Mouse (Mus musculus): ENCODE data around the gene Grn.

Grn gene

GRCm38 (mm10) chr11:102425555-102426316 lies 4.4 kb upstream of the Grn start:
- DNase-seq, result no peak

- DNase-seq, result no peak
Observed at GRCm38 (mm10) chr11:102428981-102429540, 1.1 kb upstream of the Grn start.

GRCm38 (mm10) chr11:102429551-102429950 lies 564 bp upstream of the Grn start:
- no peak for DNase-seq

GRCm38 (mm10) chr11:102431018-102431645 lies 1.0 kb downstream of the Grn start:
- peak; percentile 87 to 92 for DNase-seq

GRCm38 (mm10) chr11:102431728-102432114 lies 1.6 kb downstream of the Grn start:
- DNase-seq, result no peak

GRCm38 (mm10) chr11:102432115-102432843 lies 2.2 kb downstream of the Grn start:
- DNase-seq, result peak in 1 of 2 experiments; percentile 42

GRCm38 (mm10) chr11:102432896-102433295 lies 2.8 kb downstream of the Grn start:
- DNase-seq, result peak; percentile 32 to 83

- no peak for DNase-seq
Observed at GRCm38 (mm10) chr11:102433866-102434265, 3.8 kb downstream of the Grn start.

GRCm38 (mm10) chr11:102434406-102434805 lies 4.3 kb downstream of the Grn start:
- peak; percentile 86 to 93 for DNase-seq

GRCm38 (mm10) chr11:102434816-102435705 lies 4.9 kb downstream of the Grn start:
- DNase-seq, result peak in 1 of 2 experiments; percentile 44

- DNase-seq, result peak; percentile 64 to 84
Observed at GRCm38 (mm10) chr11:102435754-102436470, 5.8 kb downstream of the Grn start.

- no peak for DNase-seq
Observed at GRCm38 (mm10) chr11:102436471-102436790, 6.3 kb downstream of the Grn start.

- peak; percentile 72 to 85 for DNase-seq
Observed at GRCm38 (mm10) chr11:102437120-102438061, 7.3 kb downstream of the Grn start.

GRCm38 (mm10) chr11:102438212-102439092 lies 8.3 kb downstream of the Grn start:
- peak; percentile 84 to 89 for DNase-seq

GRCm38 (mm10) chr11:102439093-102440082 lies 9.3 kb downstream of the Grn start:
- no peak for DNase-seq

- no peak for DNase-seq
Observed at GRCm38 (mm10) chr11:102440255-102440654, 10.1 kb downstream of the Grn start.

- no peak for DNase-seq
Observed at GRCm38 (mm10) chr11:102441434-102441833, 11.3 kb downstream of the Grn start.

GRCm38 (mm10) chr11:102442089-102442488 lies 12.0 kb downstream of the Grn start:
- DNase-seq, result no peak
